Mouse (Mus musculus) midbrain, embryonic 15.5 days (tissue): ENCODE results near the gene 1700007K13Rik. TPM values are rescaled to one million over a fixed set of nuclear protein-coding genes. Genes with fewer than 3 reads are reported as not detected.

Source experiments
- ATAC-seq: fragments of 200-750 bp; cut with Nextera tagmentation; replicated peaks from 2 replicates; pipeline ENCODE4 v1.8.0; 2017; ENCODE audit warnings: moderate TSS enrichment
- H3K27ac ChIP-seq: fragments of 300-500 bp; sonication (generic); 2 replicates; pipeline ENCODE4 v1.5.1; 2015; ENCODE audit warnings: mild to moderate bottlenecking, inconsistent platforms
- H3K27me3 ChIP-seq: fragments of 300-500 bp; sonication (generic); replicated peaks from 2 replicates; pipeline ENCODE4 v1.6.1; 2015; ENCODE audit warnings: inconsistent platforms
- H3K36me3 ChIP-seq: fragments of 300-500 bp; sonication (generic); replicated peaks from 2 replicates; pipeline ENCODE4 v1.6.1; 2015; ENCODE audit warnings: inconsistent platforms
- H3K4me1 ChIP-seq: fragments of 300-500 bp; sonication (generic); 2 replicates; pipeline ENCODE4 v1.6.1; 2015; ENCODE audit warnings: inconsistent platforms
- H3K4me2 ChIP-seq: fragments of 300-500 bp; sonication (generic); 2 replicates; pipeline ENCODE4 v1.6.1; 2015; ENCODE audit warnings: inconsistent platforms, mild to moderate bottlenecking, moderate library complexity
- H3K4me3 ChIP-seq: fragments of 300-500 bp; sonication (generic); 2 replicates; pipeline ENCODE4 v1.5.1; 2015; ENCODE audit warnings: mild to moderate bottlenecking, inconsistent platforms
- H3K9ac ChIP-seq: fragments of 300-500 bp; sonication (generic); 2 replicates; pipeline ENCODE4 v1.6.1; 2015; ENCODE audit warnings: mild to moderate bottlenecking, inconsistent platforms
- H3K9me3 ChIP-seq: fragments of 300-500 bp; sonication (generic); 2 replicates; pipeline ENCODE4 v1.6.1; 2016; ENCODE audit warnings: inconsistent platforms
- WGBS: fragments of 180-500 bp; shearing (Covaris S2); methylation state at CpG from one replicate; pipeline ENCODE4 v1.1.7; 2015; ENCODE audit warnings: mixed read lengths; 5-methylcytosine and 5-hydroxymethylcytosine counted together
- polyA plus RNA-seq: library from polyadenylated mRNA; unstranded; fragments of >200 nt; fragmentation: Nextera tagmentation; extraction: Ambion mirVana; gene quantifications from 2 replicates; pipeline ENCODE4 v1.2.1, GENCODE M21; 2015

Gene 1700007K13Rik
- polyA plus RNA-seq, 1 experiment from 2014 or later: 2.4 TPM

GRCm38 (mm10) chr2:28464919-28465318 is 1.2 kb downstream of the 1700007K13Rik start:
- peaks cover 24% of the 10 kb centered on the region for H3K4me1 ChIP-seq
- H3K27me3 ChIP-seq: no peaks in the 10 kb centered on the region; the same call in none of the 2 replicates
- no peak overlapping the region for H3K27ac ChIP-seq
- no peak overlapping the region for H3K4me2 ChIP-seq
- no peak overlapping the region for H3K9ac ChIP-seq
- WGBS: 83% methylated on average over 9 of the region's 9 CpGs
- no peak overlapping the region for H3K4me3 ChIP-seq
- ATAC-seq: no peak
- H3K36me3 ChIP-seq: peaks cover 8% of the 10 kb centered on the region
- H3K9me3 ChIP-seq: no peaks in the 10 kb centered on the region

- ATAC-seq: no peak
- 50% methylated on average over 3 of the region's 3 CpGs for WGBS
- Histone ChIP-seq H3K4me2 (no peak overlapping the region), H3K4me1 (peaks cover 18% of the 10 kb centered on the region), H3K27me3 (no peaks in the 10 kb centered on the region; the same call in none of the 2 replicates), H3K9ac (no peak overlapping the region), H3K4me3 (no peak overlapping the region), H3K9me3 (no peaks in the 10 kb centered on the region), H3K36me3 (no peaks in the 10 kb centered on the region), H3K27ac (no peak overlapping the region)
Observed at GRCm38 (mm10) chr2:28463919-28464318, 2.2 kb downstream of the 1700007K13Rik start.

- Histone ChIP-seq H3K27me3 (no peaks in the 10 kb centered on the region), H3K4me2 (no peak overlapping the region), H3K9ac (no peak overlapping the region), H3K9me3 (no peaks in the 10 kb centered on the region), H3K4me1 (no peaks in the 10 kb centered on the region), H3K27ac (no peak overlapping the region), H3K4me3 (no peak overlapping the region), H3K36me3 (peaks cover 13% of the 10 kb centered on the region)
- ATAC-seq: no peak
- WGBS: 71% methylated on average over 1 of the region's 1 CpGs
Observed at GRCm38 (mm10) chr2:28456616-28457015, 9.5 kb downstream of the 1700007K13Rik start.

- Histone ChIP-seq H3K4me3 (no peak overlapping the region), H3K36me3 (peaks cover 20% of the 10 kb centered on the region), H3K27ac (no peak overlapping the region), H3K9ac (no peak overlapping the region), H3K9me3 (no peaks in the 10 kb centered on the region), H3K4me1 (no peaks in the 10 kb centered on the region), H3K27me3 (no peaks in the 10 kb centered on the region), H3K4me2 (no peak overlapping the region)
- WGBS: 93% methylated on average over 6 of the region's 6 CpGs
- no peak for ATAC-seq
Observed at GRCm38 (mm10) chr2:28453539-28453938, 12.6 kb downstream of the 1700007K13Rik start.

- H3K4me1 ChIP-seq: peaks cover 13% of the 10 kb centered on the region; the same call in 1 of the 2 replicates
- no peak overlapping the region for H3K27ac ChIP-seq
- H3K27me3 ChIP-seq: no peaks in the 10 kb centered on the region
- H3K36me3 ChIP-seq: peaks cover 20% of the 10 kb centered on the region
- H3K9ac ChIP-seq: no peak overlapping the region
- WGBS: 93% methylated on average over 11 of the region's 11 CpGs
- no peak overlapping the region for H3K4me2 ChIP-seq
- no peak overlapping the region for H3K4me3 ChIP-seq
- no peaks in the 10 kb centered on the region for H3K9me3 ChIP-seq
- ATAC-seq: no peak
Observed at GRCm38 (mm10) chr2:28451663-28452062, 14.5 kb downstream of the 1700007K13Rik start.

GRCm38 (mm10) chr2:28447315-28447670 is 18.8 kb downstream of the 1700007K13Rik start:
- ATAC-seq: peak; percentile 66
- Histone ChIP-seq H3K4me3 (peak overlapping the region; percentile 76), H3K27ac (peak overlapping the region; percentile 83), H3K9me3 (no peaks in the 10 kb centered on the region), H3K36me3 (peaks cover 13% of the 10 kb centered on the region; the same call in 1 of the 2 replicates), H3K4me1 (peaks cover 19% of the 10 kb centered on the region), H3K9ac (peak overlapping the region; percentile 89), H3K4me2 (peak overlapping the region; percentile 81), H3K27me3 (no peaks in the 10 kb centered on the region)
- 5% methylated on average over 11 of the region's 11 CpGs for WGBS

GRCm38 (mm10) chr2:28446515-28447314 is 19.4 kb downstream of the 1700007K13Rik start, which contains the start of gene Ppp1r26:
Ppp1r26 (plus strand) TSS chr2:28446800.
- Histone ChIP-seq H3K9me3 (no peaks in the 10 kb centered on the region), H3K4me1 (peaks cover 19% of the 10 kb centered on the region), H3K9ac (peak within 1 kb of the TSS; percentile 89), H3K4me2 (peak within 1 kb of the TSS; percentile 81), H3K36me3 (peaks cover 8% of the 10 kb centered on the region; the same call in 1 of the 2 replicates), H3K27ac (peak within 1 kb of the TSS; percentile 83), H3K4me3 (peak within 1 kb of the TSS; percentile 76), H3K27me3 (no peaks in the 10 kb centered on the region)
- peak; percentile 71 for ATAC-seq
- under 1% methylated on average over 84 of the region's 118 CpGs for WGBS

- 7% methylated on average over 5 of the region's 5 CpGs for WGBS
- Histone ChIP-seq H3K4me1 (peaks cover 19% of the 10 kb centered on the region), H3K36me3 (peaks cover 5% of the 10 kb centered on the region; the same call in 1 of the 2 replicates), H3K4me3 (peak overlapping the region; percentile 76), H3K27ac (peak overlapping the region; percentile 83), H3K27me3 (no peaks in the 10 kb centered on the region), H3K9me3 (no peaks in the 10 kb centered on the region), H3K4me2 (peak overlapping the region; percentile 81), H3K9ac (peak overlapping the region; percentile 89)
- ATAC-seq: peak; percentile 40
Observed at GRCm38 (mm10) chr2:28446181-28446514, 20.0 kb downstream of the 1700007K13Rik start.

GRCm38 (mm10) chr2:28445082-28445481 is 21.1 kb downstream of the 1700007K13Rik start:
- H3K4me2 ChIP-seq: no peak overlapping the region
- WGBS: 90% methylated on average over 4 of the region's 4 CpGs
- peaks cover 2% of the 10 kb centered on the region; the same call in 1 of the 2 replicates for H3K36me3 ChIP-seq
- peaks cover 19% of the 10 kb centered on the region for H3K4me1 ChIP-seq
- no peak for ATAC-seq
- H3K27me3 ChIP-seq: no peaks in the 10 kb centered on the region
- no peaks in the 10 kb centered on the region for H3K9me3 ChIP-seq
- no peak overlapping the region for H3K9ac ChIP-seq
- no peak overlapping the region for H3K27ac ChIP-seq
- H3K4me3 ChIP-seq: no peak overlapping the region

GRCm38 (mm10) chr2:28440842-28441241 is 25.3 kb downstream of the 1700007K13Rik start:
- H3K9ac ChIP-seq: no peak overlapping the region
- WGBS: 81% methylated on average over 6 of the region's 6 CpGs
- no peak overlapping the region for H3K27ac ChIP-seq
- no peak overlapping the region for H3K4me2 ChIP-seq
- H3K36me3 ChIP-seq: no peaks in the 10 kb centered on the region
- H3K4me1 ChIP-seq: peaks cover 2% of the 10 kb centered on the region
- H3K4me3 ChIP-seq: no peak overlapping the region
- H3K27me3 ChIP-seq: no peaks in the 10 kb centered on the region
- ATAC-seq: no peak
- H3K9me3 ChIP-seq: no peaks in the 10 kb centered on the region

- H3K9ac ChIP-seq: no peak overlapping the region
- no peaks in the 10 kb centered on the region for H3K9me3 ChIP-seq
- 90% methylated on average over 11 of the region's 11 CpGs for WGBS
- H3K27ac ChIP-seq: no peak overlapping the region
- no peak overlapping the region for H3K4me3 ChIP-seq
- H3K4me1 ChIP-seq: no peaks in the 10 kb centered on the region
- H3K36me3 ChIP-seq: no peaks in the 10 kb centered on the region
- no peak overlapping the region for H3K4me2 ChIP-seq
- no peaks in the 10 kb centered on the region for H3K27me3 ChIP-seq
- ATAC-seq: no peak
Observed at GRCm38 (mm10) chr2:28435401-28435800, 30.7 kb downstream of the 1700007K13Rik start.

GRCm38 (mm10) chr2:28433512-28433911 is 32.6 kb downstream of the 1700007K13Rik start:
- Histone ChIP-seq H3K9ac (no peak overlapping the region), H3K27me3 (no peaks in the 10 kb centered on the region), H3K9me3 (no peaks in the 10 kb centered on the region), H3K36me3 (no peaks in the 10 kb centered on the region), H3K4me3 (no peak overlapping the region), H3K4me1 (no peaks in the 10 kb centered on the region), H3K27ac (no peak overlapping the region), H3K4me2 (no peak overlapping the region)
- no peak for ATAC-seq
- 0% methylated on average over 1 of the region's 2 CpGs for WGBS

GRCm38 (mm10) chr2:28432811-28433210 is 33.3 kb downstream of the 1700007K13Rik start:
- Histone ChIP-seq H3K4me3 (no peak overlapping the region), H3K27me3 (no peaks in the 10 kb centered on the region), H3K36me3 (no peaks in the 10 kb centered on the region), H3K27ac (no peak overlapping the region), H3K4me2 (no peak overlapping the region), H3K9ac (no peak overlapping the region), H3K9me3 (no peaks in the 10 kb centered on the region), H3K4me1 (no peaks in the 10 kb centered on the region)
- WGBS: 28% methylated on average over 1 of the region's 1 CpGs
- ATAC-seq: no peak
